Mouse (Mus musculus) cerebellum, postnatal 36 days (tissue): ENCODE results near the gene Gm10309.
"Not testable (repeated sequence)": the region's sequence is repeated elsewhere in the genome, so short reads cannot be mapped to it uniquely, and the experiment has no call there.

Experiments
- DNase-seq, 2 experiments: peaks; one replicate each; pipeline ENCODE4 v3.0.0; 2021 to 2022; ENCODE audit warnings: mixed read lengths in 2 of 2

Gm10309 gene

GRCm38 (mm10) chr17:86508212-86508490 lies 3.1 kb upstream of the Gm10309 start:
- DNase-seq, result no peak

GRCm38 (mm10) chr17:86507342-86508211 lies 2.5 kb upstream of the Gm10309 start:
- no peak for DNase-seq

- DNase-seq, result no peak
These were observed 1.8 kb upstream of the Gm10309 start for GRCm38 (mm10) chr17:86506881-86507280.

GRCm38 (mm10) chr17:86503208-86503897 lies 1.7 kb downstream of the Gm10309 start:
- DNase-seq, result no peak

GRCm38 (mm10) chr17:86501393-86501792 lies 3.6 kb downstream of the Gm10309 start:
- no peak for DNase-seq

GRCm38 (mm10) chr17:86499359-86500045 lies 5.5 kb downstream of the Gm10309 start:
- no peak for DNase-seq

GRCm38 (mm10) chr17:86497302-86497701 lies 7.7 kb downstream of the Gm10309 start:
- no peak for DNase-seq

- peak; percentile 48 to 60 for DNase-seq
These were observed 8.8 kb downstream of the Gm10309 start for GRCm38 (mm10) chr17:86496123-86496771.

GRCm38 (mm10) chr17:86494895-86495294 lies 10.1 kb downstream of the Gm10309 start:
- no peak for DNase-seq

GRCm38 (mm10) chr17:86494494-86494893 lies 10.5 kb downstream of the Gm10309 start:
- no peak for DNase-seq

- no peak for DNase-seq
These were observed 11.1 kb downstream of the Gm10309 start for GRCm38 (mm10) chr17:86493891-86494420.

- DNase-seq, result no peak
These were observed 12.7 kb downstream of the Gm10309 start for GRCm38 (mm10) chr17:86492376-86492775.

- no peak for DNase-seq
These were observed 15.2 kb downstream of the Gm10309 start for GRCm38 (mm10) chr17:86489827-86490226.

- DNase-seq, result no peak
These were observed 17.6 kb downstream of the Gm10309 start for GRCm38 (mm10) chr17:86487450-86487849.

- no peak for DNase-seq
These were observed 18.4 kb downstream of the Gm10309 start for GRCm38 (mm10) chr17:86486657-86487056.

- DNase-seq, result peak; percentile 72 to 80
These were observed 20.8 kb downstream of the Gm10309 start for GRCm38 (mm10) chr17:86484087-86484737.

GRCm38 (mm10) chr17:86482675-86483074 lies 22.4 kb downstream of the Gm10309 start:
- no peak for DNase-seq

GRCm38 (mm10) chr17:86479406-86479805 lies 25.6 kb downstream of the Gm10309 start:
- DNase-seq, result no peak

GRCm38 (mm10) chr17:86477401-86477800 lies 27.6 kb downstream of the Gm10309 start:
- DNase-seq, result not testable (repeated sequence)

- DNase-seq, result no peak
These were observed 28.4 kb downstream of the Gm10309 start for GRCm38 (mm10) chr17:86476674-86477073.

GRCm38 (mm10) chr17:86471684-86472083 lies 33.3 kb downstream of the Gm10309 start:
- DNase-seq, result peak; percentile 81 to 89

GRCm38 (mm10) chr17:86470160-86470559 lies 34.9 kb downstream of the Gm10309 start:
- no peak for DNase-seq
